In the genomic region with DNA sequence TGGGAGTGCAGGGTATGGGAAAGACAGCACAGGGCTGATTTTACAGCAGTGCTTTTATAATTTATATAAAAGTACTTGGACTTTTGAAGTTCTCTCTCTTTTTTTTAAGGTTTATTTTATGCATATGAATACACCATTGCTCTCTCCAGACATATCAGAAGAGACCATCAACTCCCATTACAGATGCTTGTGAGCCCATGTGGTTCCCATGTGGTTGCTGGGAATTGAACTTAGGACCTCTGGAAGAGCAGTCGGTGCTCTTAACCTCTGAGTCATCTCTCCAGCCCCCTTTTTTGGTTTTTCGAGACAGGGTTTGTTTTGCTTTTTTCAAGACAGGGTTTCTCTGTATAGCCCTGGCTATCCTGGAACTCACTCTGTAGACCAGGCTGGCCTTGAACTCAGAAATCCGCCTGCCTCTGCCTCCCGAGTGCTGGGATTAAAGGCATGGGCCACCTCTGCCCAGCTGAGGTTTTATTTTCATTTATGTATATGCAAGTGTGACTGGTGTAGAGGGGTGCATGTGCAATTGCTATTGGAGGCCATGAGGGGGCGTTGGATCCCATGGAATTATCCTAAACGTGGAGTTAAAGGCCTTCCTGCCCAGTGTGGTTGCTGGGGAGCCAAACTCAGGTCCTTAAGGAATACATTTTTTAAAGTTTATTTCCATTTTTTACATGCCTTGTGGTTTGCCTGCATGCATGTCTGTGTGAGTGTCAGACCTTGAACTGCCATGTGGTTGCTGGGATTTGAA, we compare ENCODE assay signal across 8 mouse cellular contexts. TPM values are rescaled to one million over a fixed set of nuclear protein-coding genes. Genes with fewer than 3 reads are reported as not detected.
A peak's percentile ranks its signal among the peaks of the same experiment; 100 is the strongest.
DNase-seq lines count a peak whose midpoint lies in the region; ATAC-seq lines count a peak whose summit lies in the region.

No protein-coding gene starts in this region.

- H3K27me3 ChIP-seq in lung, embryonic 15.5 days, result no peaks in the 10 kb centered on the region
- H3K27me3 ChIP-seq in embryonic facial prominence, embryonic 11.5 days (ENCODE audit: control insufficient read depth, insufficient read depth, low read length), result no peaks in the 10 kb centered on the region
- H3K27me3 ChIP-seq in limb, embryonic 13.5 days, result no peaks in the 10 kb centered on the region

- no peak for ATAC-seq in lung, embryonic 15.5 days (ENCODE audit: borderline replicate concordance, extremely low read depth, low FRiP score, low TSS enrichment)
- no peak for ATAC-seq in embryonic facial prominence, embryonic 11.5 days (replicated peaks; ENCODE audit: insufficient number of reproducible peaks, low FRiP score, low TSS enrichment, low read depth)
- ATAC-seq in limb, embryonic 13.5 days (ENCODE audit: low FRiP score, low read depth), result no peak

- H3K4me1 ChIP-seq in lung, embryonic 15.5 days, result peaks cover 20% of the 10 kb centered on the region
- no peaks in the 10 kb centered on the region; the same call in 1 of the 2 replicates for H3K4me1 ChIP-seq in embryonic facial prominence, embryonic 11.5 days (ENCODE audit: control insufficient read depth, insufficient read depth, low read length)
- H3K4me1 ChIP-seq in limb, embryonic 13.5 days, result peaks cover 20% of the 10 kb centered on the region

- H3K36me3 ChIP-seq in lung, embryonic 15.5 days, result peaks cover 44% of the 10 kb centered on the region
- peaks cover 4% of the 10 kb centered on the region for H3K36me3 ChIP-seq in embryonic facial prominence, embryonic 11.5 days (replicated peaks; ENCODE audit: control insufficient read depth, insufficient read depth, low read depth, low read length)
- peaks cover 52% of the 10 kb centered on the region for H3K36me3 ChIP-seq in limb, embryonic 13.5 days

- 60% methylated on average over 6 of the region's 6 CpGs for WGBS in lung, embryonic 15.5 days
- 67% methylated on average over 6 of the region's 6 CpGs for WGBS in embryonic facial prominence, embryonic 11.5 days
- 68% methylated on average over 6 of the region's 6 CpGs for WGBS in limb, embryonic 13.5 days

- peak overlapping the region; percentile 87 for H3K4me3 ChIP-seq in lung, embryonic 15.5 days
- H3K4me3 ChIP-seq in embryonic facial prominence, embryonic 11.5 days (ENCODE audit: low read depth, low read length), result peak overlapping the region; percentile 89
- peak overlapping the region; percentile 90 for H3K4me3 ChIP-seq in limb, embryonic 13.5 days

- no peak overlapping the region for H3K27ac ChIP-seq in lung, embryonic 15.5 days
- H3K27ac ChIP-seq in embryonic facial prominence, embryonic 11.5 days (replicated peaks; ENCODE audit: low read depth, low read length), result no peak overlapping the region
- H3K27ac ChIP-seq in limb, embryonic 13.5 days, result 0 out of 2 replicates have a peak overlapping the region, but pooled peaks have one; percentile 76

- H3K9me3 ChIP-seq in lung, embryonic 15.5 days, result no peaks in the 10 kb centered on the region
- H3K9me3 ChIP-seq in embryonic facial prominence, embryonic 11.5 days (replicated peaks; ENCODE audit: control insufficient read depth, low read length), result no peaks in the 10 kb centered on the region
- no peaks in the 10 kb centered on the region for H3K9me3 ChIP-seq in limb, embryonic 13.5 days

- DNase-seq in lung, postnatal 14 days, result no peak
- no peak for DNase-seq in embryonic facial prominence, embryonic 11.5 days (ENCODE audit: low spot score)
- DNase-seq in retina, postnatal 1 day, result peak; percentile 12
- DNase-seq in thymus, postnatal 10 days (ENCODE audit: low spot score in 2 of 2), result no peak
- DNase-seq in cerebellum, adult 11 months, result no peak
- no peak for DNase-seq in gastrocnemius, postnatal 4 days (ENCODE audit: low spot score in 2 of 2)

- H3K4me2 ChIP-seq in lung, embryonic 15.5 days, result peak overlapping the region; percentile 90
- H3K4me2 ChIP-seq in embryonic facial prominence, embryonic 11.5 days (ENCODE audit: low read depth, low read length), result peak overlapping the region; percentile 83
- H3K4me2 ChIP-seq in limb, embryonic 13.5 days (replicated peaks), result peak overlapping the region; percentile 96

- peak overlapping the region; percentile 93 for H3K9ac ChIP-seq in lung, embryonic 15.5 days
- peak overlapping the region; percentile 95 for H3K9ac ChIP-seq in embryonic facial prominence, embryonic 11.5 days (replicated peaks; ENCODE audit: low read length)
- H3K9ac ChIP-seq in limb, embryonic 13.5 days, result peak overlapping the region; percentile 95

RNA-seq across cellular contexts. Expression of a gene that starts 1.1 kb away (rescaled TPM):
- polyA plus RNA-seq in lung, embryonic 15.5 days (2015; fragmentation: Nextera tagmentation; extraction: Ambion mirVana), result 31.2 and 35.5 TPM in 2 replicates
- polyA plus RNA-seq in embryonic facial prominence, embryonic 11.5 days (2014; fragmentation: Nextera tagmentation; extraction: Ambion mirVana), result 26.7 and 28.5 TPM in 2 replicates
- 37.1 and 41.7 TPM in 2 replicates for polyA plus RNA-seq in limb, embryonic 13.5 days (2015; fragmentation: Nextera tagmentation; extraction: Ambion mirVana)
- 10 to 100 TPM in 1 of 2 experiments, 1 to 10 TPM in 1; 8.9 to 10.1 TPM for total RNA-seq in gastrocnemius, postnatal 4 days (2021)

RNA-seq across cellular contexts. Expression of a gene that starts 1.2 kb away (rescaled TPM):
- polyA plus RNA-seq in lung, embryonic 15.5 days (2015; fragmentation: Nextera tagmentation; extraction: Ambion mirVana), result 12.7 and 13.0 TPM in 2 replicates
- 12.2 and 13.0 TPM in 2 replicates for polyA plus RNA-seq in embryonic facial prominence, embryonic 11.5 days (2014; fragmentation: Nextera tagmentation; extraction: Ambion mirVana)
- 12.2 and 12.4 TPM in 2 replicates for polyA plus RNA-seq in limb, embryonic 13.5 days (2015; fragmentation: Nextera tagmentation; extraction: Ambion mirVana)
- 10 to 100 TPM; 19.3 to 24.8 TPM for total RNA-seq in gastrocnemius, postnatal 4 days (2021)

RNA-seq across cellular contexts. Expression of a gene that starts 5.7 kb away (rescaled TPM):
- polyA plus RNA-seq in lung, embryonic 15.5 days (2015; fragmentation: Nextera tagmentation; extraction: Ambion mirVana), result 0.25 and 0.31 TPM in 2 replicates
- polyA plus RNA-seq in embryonic facial prominence, embryonic 11.5 days (2014; fragmentation: Nextera tagmentation; extraction: Ambion mirVana), result 0.48 TPM in 1 of 2 replicates, not detected in the other
- 0.38 and 0.39 TPM in 2 replicates for polyA plus RNA-seq in limb, embryonic 13.5 days (2015; fragmentation: Nextera tagmentation; extraction: Ambion mirVana)
- under 1 TPM in 1 of 2 experiments, not detected in 1; 0.39 TPM for total RNA-seq in gastrocnemius, postnatal 4 days (2021)

RNA-seq across cellular contexts. Expression of a gene that starts 8.4 kb away (rescaled TPM):
- polyA plus RNA-seq in lung, embryonic 15.5 days (2015; fragmentation: Nextera tagmentation; extraction: Ambion mirVana), result 43.8 and 44.6 TPM in 2 replicates
- 52.3 and 60.5 TPM in 2 replicates for polyA plus RNA-seq in embryonic facial prominence, embryonic 11.5 days (2014; fragmentation: Nextera tagmentation; extraction: Ambion mirVana)
- polyA plus RNA-seq in limb, embryonic 13.5 days (2015; fragmentation: Nextera tagmentation; extraction: Ambion mirVana), result 65.8 and 67.9 TPM in 2 replicates
- total RNA-seq in gastrocnemius, postnatal 4 days (2021), result 10 to 100 TPM; 20.8 to 23.8 TPM

RNA-seq across cellular contexts. Expression of a gene that starts 16.6 kb away (rescaled TPM):
- polyA plus RNA-seq in lung, embryonic 15.5 days (2015; fragmentation: Nextera tagmentation; extraction: Ambion mirVana), result not detected in 2 replicates
- polyA plus RNA-seq in embryonic facial prominence, embryonic 11.5 days (2014; fragmentation: Nextera tagmentation; extraction: Ambion mirVana), result 0.56 and 1.2 TPM in 2 replicates
- 0.14 TPM in 1 of 2 replicates, not detected in the other for polyA plus RNA-seq in limb, embryonic 13.5 days (2015; fragmentation: Nextera tagmentation; extraction: Ambion mirVana)
- total RNA-seq in gastrocnemius, postnatal 4 days (2021), result 1 to 10 TPM in 1 of 2 experiments, not detected in 1; 4.6 TPM
